Mouse (Mus musculus) urinary bladder, postnatal 14 days (tissue): ENCODE measurements around the gene Hoxa13.

Experiments
- DNase-seq: peaks from one replicate; pipeline ENCODE4 v3.0.0; 2021; ENCODE audit warnings: low spot score

Hoxa13 gene

GRCm38 (mm10) chr6:52237346-52238154 lies 23.1 kb downstream of the Hoxa13 start:
- DNase-seq: peak; percentile 58

- DNase-seq: peak; percentile 29
Measured at GRCm38 (mm10) chr6:52236806-52237205, 23.9 kb downstream of the Hoxa13 start.

- DNase-seq: no peak
Measured at GRCm38 (mm10) chr6:52235866-52236265, 24.8 kb downstream of the Hoxa13 start.

- peak; percentile 8 for DNase-seq
Measured at GRCm38 (mm10) chr6:52235267-52235666, 25.4 kb downstream of the Hoxa13 start.

GRCm38 (mm10) chr6:52234428-52235140 lies 26.1 kb downstream of the Hoxa13 start:
- peak; percentile 80 for DNase-seq

- peak; percentile 90 for DNase-seq
Measured at GRCm38 (mm10) chr6:52233546-52234427, 26.9 kb downstream of the Hoxa13 start.

- DNase-seq: peak; percentile 34
Measured at GRCm38 (mm10) chr6:52232984-52233545, 27.6 kb downstream of the Hoxa13 start.

- peak; percentile 59 for DNase-seq
Measured at GRCm38 (mm10) chr6:52232568-52232965, 28.1 kb downstream of the Hoxa13 start.

- DNase-seq: peak; percentile 54
Measured at GRCm38 (mm10) chr6:52231885-52232567, 28.7 kb downstream of the Hoxa13 start.

GRCm38 (mm10) chr6:52230516-52231165 lies 30.0 kb downstream of the Hoxa13 start, which contains the start of gene Hoxa9:
Hoxa9 (minus strand) TSS chr6:52231089.
- peak; percentile 67 for DNase-seq

- DNase-seq: no peak
Measured at GRCm38 (mm10) chr6:52229558-52230416, 30.9 kb downstream of the Hoxa13 start.

GRCm38 (mm10) chr6:52228475-52229465 lies 31.9 kb downstream of the Hoxa13 start:
- no peak for DNase-seq

GRCm38 (mm10) chr6:52227470-52228222 lies 33.0 kb downstream of the Hoxa13 start:
- no peak for DNase-seq

- peak; percentile 42 for DNase-seq
Measured at GRCm38 (mm10) chr6:52226569-52227257, 34.0 kb downstream of the Hoxa13 start.

- DNase-seq: peak; percentile 92
Measured at GRCm38 (mm10) chr6:52225612-52226568, 34.8 kb downstream of the Hoxa13 start.
